Mouse (Mus musculus): ENCODE measurements around the gene Rrp8.

DNA sequence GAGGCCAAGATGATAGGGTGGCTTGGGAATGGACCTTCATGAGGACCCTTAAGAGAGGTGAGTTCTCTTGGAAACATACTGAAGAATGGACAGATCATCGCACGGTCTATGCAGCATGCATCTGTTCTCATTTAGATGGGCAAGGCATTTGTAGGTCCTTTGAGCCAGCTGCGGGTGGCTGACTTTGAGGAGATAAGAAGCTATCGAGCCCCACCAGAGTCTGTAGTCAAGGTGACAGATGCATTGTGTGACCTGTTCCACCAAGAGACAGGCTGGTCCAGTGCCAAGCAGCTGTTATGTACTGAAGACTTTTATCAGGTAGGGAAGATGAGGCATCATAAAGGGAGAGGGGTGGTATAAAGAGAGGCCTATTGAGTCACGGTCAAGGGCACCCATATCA is 28.5 kb downstream of the Rrp8 start:
- no peak for TF ChIP-seq CTCF (IDR thresholded peaks at IDR 0.05; ENCODE audit: borderline replicate concordance, extremely low read depth, insufficient read depth, insufficient read length)
- TF ChIP-seq POLR2A (IDR thresholded peaks at IDR 0.05; ENCODE audit: borderline replicate concordance, extremely low read depth, insufficient read depth, insufficient read length, poor library complexity, severe bottlenecking), result no peak
